Mouse (Mus musculus) cerebellum, adult 9-10 months (tissue): ENCODE measurements around the gene Parp8.
A peak's percentile ranks its signal among the peaks of the same experiment; 100 is the strongest.

Experiments used
- DNase-seq: peaks from one replicate; pipeline ENCODE4 v3.0.0; 2022

The Parp8 gene

DNA sequence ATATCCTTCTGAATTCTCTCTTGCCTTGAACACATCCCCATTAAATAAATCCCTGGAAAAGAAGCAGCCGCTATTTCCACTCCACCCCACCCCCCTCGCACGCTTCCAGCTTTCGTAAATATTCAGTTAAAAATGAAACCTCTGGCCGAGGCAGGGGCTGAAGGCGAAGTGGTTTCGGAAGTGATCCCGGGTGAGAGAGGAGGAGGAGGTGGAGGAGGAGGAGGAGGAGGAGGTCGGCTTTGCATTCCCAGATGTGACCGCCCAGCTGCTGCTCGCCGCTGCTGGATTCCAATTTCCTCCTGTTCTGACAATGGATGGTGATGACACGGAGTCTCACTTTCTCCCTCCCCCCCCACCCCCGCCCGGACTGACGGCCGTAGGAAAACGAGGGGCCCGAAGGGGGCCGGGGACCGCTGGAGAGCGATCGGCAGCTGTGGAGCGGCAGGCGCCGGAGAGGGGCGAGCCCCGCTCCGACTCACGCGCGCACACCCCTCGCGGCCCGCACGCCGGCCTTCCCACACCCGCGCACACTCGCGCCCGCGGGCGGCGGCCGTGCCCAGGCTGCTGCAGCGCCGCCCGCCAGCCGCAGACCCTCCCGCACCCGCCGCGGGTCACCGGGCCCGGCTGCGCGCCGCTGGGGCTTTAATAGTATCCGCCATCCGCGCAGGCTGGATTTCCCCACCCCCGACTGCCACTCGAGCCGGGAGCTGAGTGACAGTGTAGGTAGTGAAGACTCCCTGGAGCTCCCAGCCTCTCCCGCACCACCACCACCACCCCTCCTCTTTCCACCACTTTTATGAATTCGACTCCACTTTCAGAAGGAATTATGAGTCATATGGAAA lies at the start of gene Parp8:
Parp8 (minus strand) TSS at position 312 of the 842 bp plus-strand sequence.
- peak; percentile 55 for DNase-seq

DNA sequence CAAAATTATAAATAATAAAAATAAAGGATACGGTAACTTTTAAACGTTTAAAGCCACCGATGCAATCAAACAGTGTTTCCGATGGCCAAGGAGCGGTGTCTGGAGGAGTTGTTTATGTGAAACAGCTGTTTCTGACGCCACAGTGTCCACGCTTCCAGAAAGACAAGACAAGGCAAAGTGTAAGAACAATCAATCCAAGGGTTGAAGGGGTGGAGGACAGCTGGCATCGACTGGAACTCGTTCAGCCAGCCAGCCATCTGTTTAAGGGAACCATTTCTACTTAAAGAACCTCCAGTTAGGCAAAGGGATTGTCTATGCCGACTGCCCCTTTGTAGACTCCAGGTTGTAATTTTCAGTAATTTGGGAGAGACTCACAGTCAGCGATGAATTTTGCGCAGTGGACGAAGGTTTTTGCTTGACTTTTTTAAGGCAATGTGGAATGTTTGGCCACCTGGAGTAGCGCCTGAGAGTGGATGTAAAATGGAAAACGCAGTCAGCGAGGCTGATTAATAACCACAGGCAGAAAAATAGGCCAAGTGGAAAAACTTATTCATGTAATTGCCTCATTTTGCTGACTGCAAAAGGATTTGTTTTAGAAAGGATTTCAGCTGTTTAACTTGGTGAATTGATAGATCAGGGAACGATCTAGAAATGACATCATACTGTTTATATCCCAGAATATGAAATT lies 37.4 kb upstream of the Parp8 start:
- DNase-seq = no peak

DNA sequence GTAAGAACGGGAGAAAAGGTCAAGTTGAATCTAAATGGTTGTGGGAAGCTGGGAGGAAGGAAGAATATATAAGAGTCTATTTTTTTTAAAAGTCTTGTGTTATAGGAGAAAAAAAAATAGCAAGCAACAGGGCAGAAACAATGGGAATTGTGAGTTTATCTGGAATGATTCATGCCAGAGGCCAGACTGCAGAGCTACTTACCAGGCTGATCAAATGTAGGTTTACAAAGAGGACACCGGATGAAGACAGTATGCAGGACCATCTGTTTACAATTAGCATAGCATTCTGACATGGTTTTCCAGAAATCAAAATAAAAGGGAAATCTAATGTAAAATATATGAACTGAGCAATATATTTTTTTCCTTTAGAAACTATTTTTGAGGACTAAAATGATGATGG lies 31.1 kb upstream of the Parp8 start:
- no peak for DNase-seq

DNA sequence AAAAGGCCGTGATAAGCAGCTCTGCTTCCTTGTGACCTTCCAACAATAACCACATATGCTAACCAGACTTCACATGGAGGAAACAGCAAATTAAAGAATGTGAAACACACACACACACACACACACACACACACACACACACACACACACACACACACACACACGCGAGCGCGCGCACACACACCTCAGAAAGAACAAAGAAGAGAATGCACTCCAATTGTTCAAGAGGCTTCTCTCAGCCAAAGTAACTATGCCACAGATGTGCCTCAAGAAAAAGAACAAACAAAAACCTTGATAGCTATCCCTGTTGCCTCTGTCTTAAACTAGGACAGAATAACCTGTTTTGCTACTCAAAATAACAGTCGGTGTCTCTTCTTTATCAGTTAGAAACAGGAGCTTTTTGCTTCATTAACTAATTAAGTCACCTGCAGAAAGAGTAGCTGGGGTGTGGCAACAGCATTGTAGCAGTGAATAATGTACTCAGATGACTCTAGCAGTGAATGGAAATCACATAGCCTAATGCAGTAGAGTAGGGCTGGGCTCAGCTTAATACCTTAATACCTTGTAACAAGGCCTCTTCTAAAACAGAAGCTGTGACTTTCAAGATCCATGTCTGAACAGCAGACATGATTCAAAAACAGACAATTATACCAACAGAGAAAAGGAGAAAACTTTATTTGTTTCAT lies 29.6 kb upstream of the Parp8 start:
- no peak for DNase-seq

DNA sequence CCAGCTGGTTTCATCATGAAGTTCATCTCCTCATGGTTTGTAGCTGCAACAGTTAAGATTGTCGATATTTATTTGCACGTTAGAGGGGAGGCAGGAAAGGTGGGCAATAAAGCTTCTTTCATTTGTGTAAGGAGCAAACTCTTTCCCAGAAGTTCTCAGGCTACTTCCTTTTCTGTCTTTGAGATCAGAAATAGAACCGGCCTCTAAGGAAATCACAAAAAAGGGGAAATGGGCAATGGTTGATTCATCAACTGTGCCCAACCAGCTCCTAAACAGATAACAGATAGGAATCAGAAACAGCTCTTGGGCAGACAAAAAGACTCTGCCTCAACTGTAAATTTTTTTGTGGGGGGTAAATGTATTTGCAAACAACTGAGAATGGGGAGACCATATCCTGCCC lies 27.4 kb upstream of the Parp8 start:
- no peak for DNase-seq

DNA sequence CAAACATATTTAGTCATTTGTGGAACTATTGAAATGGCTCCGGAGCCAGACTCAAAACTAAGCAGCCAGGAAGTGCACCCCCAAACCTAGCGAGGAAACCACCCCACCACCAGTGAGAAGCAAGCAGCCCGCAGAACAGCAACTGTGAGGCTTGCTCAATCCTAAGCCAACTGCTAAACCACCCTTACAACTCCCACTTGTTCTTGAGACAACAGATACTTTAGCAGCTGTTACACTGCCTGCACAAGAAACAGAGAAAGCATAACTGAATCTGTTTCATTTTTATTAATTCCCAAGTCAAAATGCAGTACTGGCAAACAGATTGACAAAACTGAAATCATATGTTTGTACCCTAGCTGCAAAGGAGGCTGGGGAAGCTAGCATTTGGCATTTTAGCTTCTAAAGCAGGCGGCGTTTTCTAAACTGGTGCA lies 23.2 kb upstream of the Parp8 start:
- no peak for DNase-seq

DNA sequence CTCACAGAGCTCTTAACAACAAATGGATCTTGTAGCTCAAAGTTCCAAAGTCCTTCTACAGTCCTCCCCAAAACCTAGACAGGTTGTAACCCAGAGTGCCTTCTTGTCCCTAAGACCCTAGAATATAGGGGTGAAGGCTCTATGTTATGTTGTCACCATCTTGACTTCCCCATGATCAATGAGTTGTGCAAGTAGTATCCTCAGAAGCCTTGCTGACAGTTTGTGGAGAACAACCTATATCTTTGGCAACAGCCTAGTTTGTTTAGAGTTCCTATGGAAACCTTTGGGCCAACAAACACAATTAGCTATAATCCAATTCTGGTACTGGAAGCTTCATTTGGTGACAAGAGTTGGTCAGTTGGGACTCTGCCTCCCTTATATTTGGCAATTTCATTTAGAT lies 18.2 kb upstream of the Parp8 start:
- no peak for DNase-seq

DNA sequence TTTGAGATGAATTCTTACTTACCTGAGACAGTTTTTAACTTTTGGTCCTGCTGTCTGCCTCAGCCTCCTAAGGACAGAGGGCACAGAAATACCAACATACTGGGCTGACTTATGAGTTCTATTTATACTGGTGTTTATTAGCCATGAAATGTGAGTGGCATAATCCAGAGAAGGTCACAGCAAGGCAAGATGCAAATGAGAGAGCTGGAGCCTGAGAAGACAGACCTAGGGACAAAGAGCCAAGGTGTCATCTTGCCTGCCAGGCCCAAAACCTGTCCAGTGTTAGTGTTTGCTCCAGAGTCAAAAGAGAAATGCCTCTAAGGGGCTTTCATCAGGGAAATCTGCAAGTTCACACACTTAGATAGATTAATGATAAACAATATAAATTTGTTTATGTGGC lies 15.7 kb upstream of the Parp8 start:
- no peak for DNase-seq

DNA sequence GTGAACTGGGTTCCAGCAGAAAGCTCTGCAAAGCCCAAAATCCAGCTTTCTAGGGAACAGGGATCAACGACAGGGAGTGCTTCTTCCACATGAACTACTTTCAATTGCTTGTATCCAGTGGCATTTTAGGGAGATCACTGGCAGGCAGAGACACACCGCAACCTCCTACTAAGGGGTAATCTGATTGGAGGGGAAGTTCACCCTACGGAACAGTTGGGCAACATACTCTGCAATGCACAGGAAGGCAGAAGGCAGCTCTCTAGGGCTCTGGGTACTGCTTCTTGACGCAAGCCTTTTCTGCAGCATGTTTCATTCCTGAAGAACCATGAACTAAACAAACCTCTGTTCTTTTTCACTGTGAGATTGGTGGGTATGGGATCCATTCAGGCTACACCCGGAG lies 10.9 kb upstream of the Parp8 start:
- no peak for DNase-seq

DNA sequence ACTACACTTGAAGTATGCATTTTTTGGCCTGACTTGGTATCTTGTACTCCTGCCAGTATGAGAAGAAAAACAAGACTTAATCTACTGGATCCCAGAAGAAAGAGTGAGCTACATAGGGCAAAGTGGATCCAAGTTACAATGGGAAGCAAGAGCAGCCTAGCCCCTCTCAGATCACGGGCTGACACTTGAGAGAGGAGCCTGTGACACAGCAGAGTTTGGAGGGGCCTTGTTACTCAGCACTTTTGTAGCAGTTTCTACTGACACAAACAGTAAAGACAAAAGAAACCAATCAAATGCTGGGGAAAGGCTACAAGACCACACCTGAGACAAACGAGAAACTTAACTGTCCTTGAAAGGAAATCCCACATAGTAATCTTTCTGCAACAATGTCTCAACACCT lies 9.8 kb upstream of the Parp8 start:
- no peak for DNase-seq

DNA sequence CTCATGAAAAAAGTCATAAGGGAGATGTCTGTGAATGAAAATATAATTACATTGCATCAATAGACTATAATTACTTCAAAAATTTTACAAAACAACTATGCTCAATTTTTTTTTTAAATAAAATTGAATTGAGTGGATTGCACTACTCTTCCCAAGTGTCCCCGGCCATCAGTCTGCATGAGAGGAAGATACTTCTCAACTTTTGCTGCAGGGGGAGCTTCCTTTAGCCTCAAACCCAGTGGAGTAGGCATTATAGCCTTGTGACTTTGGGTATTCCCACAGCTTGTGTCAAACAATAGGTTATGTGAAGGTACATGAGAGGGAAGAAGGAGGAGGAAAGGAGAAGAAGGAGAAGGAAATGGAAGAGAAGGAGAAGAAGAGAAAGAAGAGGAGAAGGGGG lies 9.3 kb upstream of the Parp8 start:
- DNase-seq = no peak

DNA sequence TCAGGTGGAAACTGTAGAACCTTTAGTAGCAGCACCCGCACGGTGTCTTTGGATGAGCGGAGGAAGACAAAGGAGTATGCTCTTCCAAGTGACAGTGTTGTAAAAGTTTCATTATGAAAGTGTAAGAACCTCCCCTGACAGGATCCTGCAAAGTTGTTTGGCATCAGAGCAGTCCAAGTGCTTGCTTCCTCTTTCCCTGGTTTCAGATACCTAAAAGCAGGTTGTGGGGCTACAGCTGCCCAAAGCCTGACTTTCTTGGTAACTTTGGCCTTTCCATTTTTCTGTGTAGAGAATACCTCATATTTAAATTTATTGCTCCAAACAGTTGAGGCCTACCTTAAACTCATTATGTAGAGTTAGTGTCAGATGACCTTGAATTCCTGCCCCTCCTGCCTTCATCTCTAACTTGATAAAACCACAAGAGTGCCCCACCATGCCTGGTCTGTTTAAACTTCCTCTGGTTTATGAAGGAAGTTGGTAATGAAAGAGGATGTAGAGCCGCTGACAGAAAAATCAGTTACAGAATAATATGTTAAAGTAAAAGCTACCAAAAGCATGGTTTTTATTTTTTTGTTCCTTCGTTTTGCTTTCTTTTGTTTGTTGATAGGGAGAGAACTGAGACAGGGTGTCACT lies 8.5 kb upstream of the Parp8 start:
- DNase-seq = no peak

DNA sequence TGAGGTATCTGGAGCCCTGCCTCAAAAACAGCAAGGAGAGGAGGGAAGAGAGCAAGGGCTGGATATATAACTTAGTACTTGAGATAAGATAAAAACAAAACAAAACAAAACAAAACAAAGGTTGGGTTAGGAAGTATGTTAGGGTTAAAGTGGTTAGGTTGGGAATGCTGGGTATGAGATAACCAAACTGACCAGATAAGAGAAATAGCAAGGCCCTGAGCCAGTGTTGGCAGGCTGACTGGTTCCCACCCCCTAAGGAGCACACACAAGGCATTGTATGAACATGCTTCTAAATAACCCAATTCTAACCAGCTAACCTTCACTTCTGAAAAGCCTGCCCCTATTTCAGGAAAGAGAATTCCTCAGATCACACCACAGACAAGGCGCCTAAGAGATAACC lies 7.1 kb upstream of the Parp8 start:
- DNase-seq = no peak

DNA sequence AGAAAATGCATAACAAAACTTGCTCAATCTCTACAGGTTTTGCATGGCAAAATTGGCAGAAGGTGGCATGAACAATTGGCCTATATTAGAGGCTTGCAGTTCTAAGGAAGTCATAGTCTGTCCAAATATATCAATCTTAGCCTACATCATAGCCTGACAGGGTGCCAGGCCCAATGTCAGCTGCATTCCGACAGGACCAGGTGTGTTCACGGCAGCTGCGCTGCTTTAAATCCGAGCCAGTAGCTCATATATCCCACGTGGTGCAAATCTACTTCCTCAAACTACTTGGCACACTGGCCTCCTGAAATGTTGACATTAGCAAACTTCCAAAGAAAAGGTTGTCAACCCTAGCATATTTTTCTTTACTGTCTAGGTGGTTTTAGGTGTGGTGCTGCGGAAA lies 6.2 kb upstream of the Parp8 start:
- DNase-seq = no peak

DNA sequence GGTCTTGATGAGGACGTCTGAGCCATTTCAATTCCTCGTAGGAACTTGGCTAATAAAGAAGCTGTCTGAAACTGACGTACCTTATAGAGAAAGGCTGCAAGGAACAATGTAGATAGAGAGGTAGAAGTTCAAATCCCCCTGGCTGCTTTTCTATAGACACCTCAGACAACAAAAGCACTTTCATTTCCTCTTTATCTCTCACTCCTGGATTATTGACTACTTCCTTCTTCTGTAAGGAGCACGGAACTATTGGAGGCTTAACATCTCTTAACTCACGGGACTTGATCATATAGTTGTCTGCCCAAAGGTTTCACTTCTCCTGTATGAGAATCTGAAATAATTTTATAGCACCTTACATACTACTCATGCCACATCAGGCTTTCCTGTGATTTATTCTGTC lies 2.9 kb upstream of the Parp8 start:
- no peak for DNase-seq

DNA sequence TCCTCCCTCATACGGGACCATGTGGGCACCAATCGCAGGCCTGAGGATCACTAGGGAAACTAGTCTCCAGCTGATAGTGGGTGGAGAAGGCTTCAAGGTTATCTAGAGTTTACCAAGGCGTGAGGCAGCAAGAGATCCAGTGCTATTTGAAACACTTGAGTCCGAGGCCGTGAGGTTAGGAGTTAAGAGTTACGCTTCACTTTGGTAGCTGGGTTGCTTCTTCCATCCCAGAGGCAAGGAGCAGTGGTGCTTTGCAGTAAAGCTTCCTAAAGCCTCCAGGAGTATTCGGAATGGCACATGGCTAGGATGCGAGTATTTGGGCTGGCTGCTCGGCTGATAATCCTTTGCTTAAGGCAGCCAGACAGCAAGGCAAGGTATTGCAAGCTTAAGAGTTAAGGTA lies 2.0 kb upstream of the Parp8 start:
- no peak for DNase-seq

DNA sequence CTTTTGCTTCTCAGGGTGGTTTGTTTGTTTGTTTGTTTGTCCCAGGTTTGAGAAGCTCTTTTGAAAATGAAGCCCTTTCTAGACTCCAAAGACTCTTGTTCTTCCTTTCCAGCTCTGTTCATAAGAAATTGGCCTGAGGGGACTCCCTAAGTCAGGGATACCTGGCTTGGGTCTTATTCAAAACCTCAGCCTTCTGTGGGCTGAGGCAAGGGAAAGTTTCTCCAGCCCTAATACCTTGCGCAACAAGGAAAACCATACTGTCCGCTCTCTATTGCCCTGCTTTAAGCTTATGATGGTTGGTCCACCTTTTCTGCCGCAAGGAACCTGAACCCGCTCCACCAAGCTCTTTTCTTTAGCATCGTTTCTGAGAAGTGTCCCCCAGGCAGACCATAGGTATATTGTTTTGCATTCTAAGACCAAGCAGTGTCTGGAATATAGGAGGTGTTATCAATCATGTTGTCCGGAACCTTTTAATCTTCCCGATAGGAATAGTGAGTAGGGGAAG lies 991 bp upstream of the Parp8 start:
- no peak for DNase-seq

DNA sequence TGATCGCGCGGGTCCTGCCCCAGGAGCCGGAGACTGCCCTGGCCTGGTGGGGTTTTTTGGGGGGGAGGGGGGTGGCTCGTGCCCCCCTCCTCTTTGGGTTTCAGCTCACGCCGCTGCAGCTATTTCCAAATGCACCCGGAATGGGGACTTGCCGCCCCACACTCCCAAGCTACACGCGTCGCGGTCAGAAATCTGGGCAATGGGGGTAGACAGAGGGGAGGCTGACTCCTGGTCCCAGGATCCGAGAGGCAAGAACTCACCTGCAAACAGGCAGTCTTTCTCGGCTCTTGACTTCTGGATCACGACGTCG lies 466 bp downstream of the Parp8 start:
- DNase-seq = peak; percentile 40

DNA sequence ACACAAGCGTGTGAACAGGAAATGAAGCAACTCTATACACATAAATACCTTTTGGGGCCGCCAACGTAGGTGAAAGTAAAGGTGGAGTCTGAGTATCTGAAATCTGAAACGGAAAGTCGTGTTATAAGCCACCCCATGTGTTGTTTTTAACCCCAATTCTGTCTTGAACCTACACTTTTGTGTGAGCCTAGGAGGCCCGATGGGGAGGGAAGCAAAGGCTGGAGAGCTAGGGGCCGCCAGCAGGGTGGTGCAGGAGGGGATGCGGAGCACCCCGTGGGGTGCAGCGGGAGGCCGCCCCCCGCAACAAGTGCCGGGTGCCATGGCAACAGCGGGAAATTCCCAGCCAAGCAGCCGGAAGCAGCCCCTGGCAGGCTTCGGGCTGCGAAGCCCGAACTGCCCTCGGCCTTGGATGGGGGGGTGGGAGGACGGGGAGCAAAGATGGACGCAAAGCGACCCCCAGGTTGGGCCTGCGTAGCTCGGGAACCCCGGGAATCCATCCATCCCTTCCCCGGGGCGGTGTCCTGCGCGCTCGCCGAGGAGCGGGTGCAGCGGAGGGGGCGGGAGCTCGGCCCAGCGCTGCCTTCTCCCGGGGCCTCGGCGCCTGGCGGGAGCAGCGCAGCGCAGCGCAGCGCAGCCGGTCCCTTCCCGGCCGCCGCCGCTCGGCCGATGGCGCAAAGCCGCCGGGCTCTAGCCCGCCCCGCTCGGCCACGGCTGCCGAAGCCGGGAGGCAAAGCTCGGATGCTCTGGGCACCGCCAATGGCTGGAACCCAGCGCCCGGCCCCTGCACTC lies 1.0 kb downstream of the Parp8 start:
- peak; percentile 60 for DNase-seq

DNA sequence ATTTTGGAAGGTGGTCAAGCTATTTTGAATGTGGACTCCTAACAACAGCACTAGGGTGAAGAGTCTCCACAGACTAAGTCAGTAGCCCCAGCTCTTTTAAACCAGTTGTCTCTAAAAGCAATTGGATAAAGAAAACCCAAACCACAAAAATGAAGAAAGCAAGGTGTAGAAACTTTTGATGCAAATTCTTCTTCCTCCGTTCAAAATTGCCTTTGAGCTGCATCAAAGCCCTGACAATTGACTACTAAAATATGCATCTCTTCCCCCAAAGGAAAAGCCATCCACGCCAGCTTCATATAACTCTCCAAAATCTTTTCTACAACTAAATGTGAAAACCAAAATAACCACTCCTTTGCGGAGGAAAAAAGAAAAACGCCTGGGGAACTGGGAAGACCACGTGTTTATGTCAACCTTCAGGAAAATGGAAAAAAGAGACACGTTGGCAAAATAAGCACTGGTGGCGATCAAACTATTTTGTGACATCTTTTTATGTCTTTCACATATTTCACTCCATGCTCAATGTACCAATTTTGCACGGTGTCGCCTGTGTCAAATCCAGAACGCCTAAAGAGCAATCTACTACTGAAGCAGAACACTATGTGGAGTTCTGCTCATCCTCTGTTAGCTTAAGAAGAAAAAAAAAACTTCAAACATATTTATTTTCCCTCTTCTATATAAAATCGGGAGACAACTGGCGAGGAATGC lies 1.8 kb downstream of the Parp8 start:
- no peak for DNase-seq

DNA sequence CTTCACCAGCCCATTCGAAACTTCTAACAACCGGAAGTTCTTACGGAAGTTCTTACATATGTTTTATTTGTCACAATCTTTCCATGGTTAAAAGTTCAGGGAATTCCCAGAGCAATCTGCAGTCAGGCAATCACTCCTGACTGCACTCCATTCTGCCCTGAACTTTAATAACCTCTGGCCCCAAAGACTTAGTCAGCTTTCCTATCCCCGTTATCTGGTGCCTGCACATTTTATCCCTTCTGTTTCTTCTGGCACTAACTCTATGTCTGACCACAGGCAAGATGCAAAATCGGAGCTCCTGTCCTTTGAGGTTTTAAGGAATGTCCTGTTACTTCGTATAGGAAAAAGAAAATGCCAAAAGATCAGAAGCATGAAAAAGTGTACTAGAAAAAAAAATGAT lies 4.7 kb downstream of the Parp8 start:
- DNase-seq = no peak

DNA sequence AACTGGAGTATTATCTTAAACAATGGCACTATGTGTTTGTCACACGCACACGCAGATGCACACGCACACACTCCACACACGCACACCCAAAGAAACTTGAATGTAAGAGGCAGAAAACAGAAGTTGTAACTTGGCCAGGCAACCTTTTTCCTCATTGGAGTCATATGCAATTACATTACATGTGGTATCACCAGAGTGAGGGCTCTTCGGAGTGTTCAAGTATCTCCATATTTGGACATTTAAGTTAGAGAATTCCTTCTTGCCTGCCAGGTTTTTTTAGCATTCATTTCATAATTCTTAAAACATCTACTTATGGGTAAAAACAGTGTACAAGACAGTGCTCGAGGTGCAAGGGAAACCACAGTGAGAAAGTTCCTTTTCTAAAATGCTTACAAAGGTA lies 6.7 kb downstream of the Parp8 start:
- DNase-seq = no peak
